Mouse (Mus musculus): ENCODE results near the gene Tctn1. TPM values are rescaled to one million over a fixed set of nuclear protein-coding genes. Genes with fewer than 3 reads are reported as not detected.

Gene Tctn1
- polyA plus RNA-seq (2012; rRNA removed) = 28.0 and 29.4 TPM in 2 replicates

GRCm38 (mm10) chr5:122263933-122264905, at the start of gene Tctn1:
TSS of gene Tctn1 (minus strand) at chr5:122264460.
- peak within 1 kb of the TSS; percentile 77 for H3K4me3 ChIP-seq (ENCODE audit: insufficient read depth, low read length)
- no peaks in the 10 kb centered on the region; the same call in 1 of the 2 replicates for H3K4me1 ChIP-seq (ENCODE audit: control insufficient read depth, insufficient read depth, low read length)
- no peak within 1 kb of the TSS for H3K27ac ChIP-seq (ENCODE audit: insufficient read depth, low read length)
- TF ChIP-seq CTCF (IDR thresholded peaks at IDR 0.05; ENCODE audit: extremely low read depth, insufficient read depth, low read length) (no peak), POLR2A (IDR thresholded peaks at IDR 0.05; ENCODE audit: extremely low read depth, insufficient read depth, low read length) (peak; percentile 35; the same call in 1 of the 2 replicates)

GRCm38 (mm10) chr5:122312942-122313684, 48.9 kb upstream of the Tctn1 start:
- H3K27ac ChIP-seq (ENCODE audit: insufficient read depth, low read length) = no peak overlapping the region
- H3K4me1 ChIP-seq (ENCODE audit: control insufficient read depth, insufficient read depth, low read length) = peaks cover 3% of the 10 kb centered on the region
- H3K4me3 ChIP-seq (ENCODE audit: insufficient read depth, low read length) = no peak overlapping the region
- no peak for TF ChIP-seq POLR2A (IDR thresholded peaks at IDR 0.05; ENCODE audit: extremely low read depth, insufficient read depth, low read length)
- no peak for TF ChIP-seq CTCF (IDR thresholded peaks at IDR 0.05; ENCODE audit: extremely low read depth, insufficient read depth, low read length)

- peaks cover 3% of the 10 kb centered on the region for H3K4me1 ChIP-seq (ENCODE audit: control insufficient read depth, insufficient read depth, low read length)
- TF ChIP-seq CTCF (IDR thresholded peaks at IDR 0.05; ENCODE audit: extremely low read depth, insufficient read depth, low read length) = no peak
- no peak for TF ChIP-seq POLR2A (IDR thresholded peaks at IDR 0.05; ENCODE audit: extremely low read depth, insufficient read depth, low read length)
- no peak overlapping the region for H3K4me3 ChIP-seq (ENCODE audit: insufficient read depth, low read length)
- H3K27ac ChIP-seq (ENCODE audit: insufficient read depth, low read length) = no peak overlapping the region
These were observed 48.1 kb upstream of the Tctn1 start for GRCm38 (mm10) chr5:122312346-122312745.

GRCm38 (mm10) chr5:122311692-122312091, 47.4 kb upstream of the Tctn1 start:
- Histone ChIP-seq H3K4me1 (ENCODE audit: control insufficient read depth, insufficient read depth, low read length) (peaks cover 3% of the 10 kb centered on the region), H3K27ac (ENCODE audit: insufficient read depth, low read length) (no peak overlapping the region), H3K4me3 (ENCODE audit: insufficient read depth, low read length) (no peak overlapping the region)
- no peak for TF ChIP-seq POLR2A (IDR thresholded peaks at IDR 0.05; ENCODE audit: extremely low read depth, insufficient read depth, low read length)
- no peak for TF ChIP-seq CTCF (IDR thresholded peaks at IDR 0.05; ENCODE audit: extremely low read depth, insufficient read depth, low read length)

GRCm38 (mm10) chr5:122310699-122311098, 46.4 kb upstream of the Tctn1 start:
- H3K4me1 ChIP-seq (ENCODE audit: control insufficient read depth, insufficient read depth, low read length) = peaks cover 3% of the 10 kb centered on the region
- TF ChIP-seq CTCF (IDR thresholded peaks at IDR 0.05; ENCODE audit: extremely low read depth, insufficient read depth, low read length) = no peak
- no peak for TF ChIP-seq POLR2A (IDR thresholded peaks at IDR 0.05; ENCODE audit: extremely low read depth, insufficient read depth, low read length)
- H3K4me3 ChIP-seq (ENCODE audit: insufficient read depth, low read length) = no peak overlapping the region
- H3K27ac ChIP-seq (ENCODE audit: insufficient read depth, low read length) = no peak overlapping the region

- H3K4me1 ChIP-seq (ENCODE audit: control insufficient read depth, insufficient read depth, low read length) = peaks cover 21% of the 10 kb centered on the region
- no peak overlapping the region for H3K4me3 ChIP-seq (ENCODE audit: insufficient read depth, low read length)
- no peak overlapping the region for H3K27ac ChIP-seq (ENCODE audit: insufficient read depth, low read length)
- TF ChIP-seq POLR2A (IDR thresholded peaks at IDR 0.05; ENCODE audit: extremely low read depth, insufficient read depth, low read length) (no peak), CTCF (IDR thresholded peaks at IDR 0.05; ENCODE audit: extremely low read depth, insufficient read depth, low read length) (no peak)
These were observed 42.3 kb upstream of the Tctn1 start for GRCm38 (mm10) chr5:122306536-122306935.

- Histone ChIP-seq H3K4me1 (ENCODE audit: control insufficient read depth, insufficient read depth, low read length) (peaks cover 21% of the 10 kb centered on the region), H3K27ac (ENCODE audit: insufficient read depth, low read length) (no peak overlapping the region)
- TF ChIP-seq CTCF (IDR thresholded peaks at IDR 0.05; ENCODE audit: extremely low read depth, insufficient read depth, low read length) (no peak), POLR2A (IDR thresholded peaks at IDR 0.05; ENCODE audit: extremely low read depth, insufficient read depth, low read length) (no peak)
These were observed 41.2 kb upstream of the Tctn1 start for GRCm38 (mm10) chr5:122305472-122305871.

GRCm38 (mm10) chr5:122304541-122304940, 40.3 kb upstream of the Tctn1 start:
- H3K4me1 ChIP-seq (ENCODE audit: control insufficient read depth, insufficient read depth, low read length) = peaks cover 22% of the 10 kb centered on the region
- TF ChIP-seq POLR2A (IDR thresholded peaks at IDR 0.05; ENCODE audit: extremely low read depth, insufficient read depth, low read length) (no peak), CTCF (IDR thresholded peaks at IDR 0.05; ENCODE audit: extremely low read depth, insufficient read depth, low read length) (no peak)
- no peak overlapping the region for H3K4me3 ChIP-seq (ENCODE audit: insufficient read depth, low read length)
- H3K27ac ChIP-seq (ENCODE audit: insufficient read depth, low read length) = no peak overlapping the region

More at GRCm38 (mm10) chr5:122305472-122305871, 41.2 kb upstream of the Tctn1 start:
- H3K4me3 ChIP-seq (ENCODE audit: insufficient read depth, low read length) = no peak overlapping the region

GRCm38 (mm10) chr5:122303937-122304336, 39.7 kb upstream of the Tctn1 start:
- no peak overlapping the region for H3K27ac ChIP-seq (ENCODE audit: insufficient read depth, low read length)
- no peak overlapping the region for H3K4me3 ChIP-seq (ENCODE audit: insufficient read depth, low read length)
- H3K4me1 ChIP-seq (ENCODE audit: control insufficient read depth, insufficient read depth, low read length) = peaks cover 23% of the 10 kb centered on the region
- TF ChIP-seq POLR2A (IDR thresholded peaks at IDR 0.05; ENCODE audit: extremely low read depth, insufficient read depth, low read length) (no peak), CTCF (IDR thresholded peaks at IDR 0.05; ENCODE audit: extremely low read depth, insufficient read depth, low read length) (no peak)
